Mouse (Mus musculus) MEL (cell line): ENCODE data around the gene Nabp2. TPM values are rescaled to one million over a fixed set of nuclear protein-coding genes. Genes with fewer than 3 reads are reported as not detected.
A peak's percentile ranks its signal among the peaks of the same experiment; 100 is the strongest.

Source experiments
- DNase-seq: peaks from one replicate; pipeline ENCODE4 v3.0.0; 2011; ENCODE audit warnings: low read depth, low spot score
- H3K27ac ChIP-seq: 2 replicates; pipeline ENCODE4 v1.5.1; 2012; ENCODE audit warnings: low read depth, mild to moderate bottlenecking, control low read depth, low read length, moderate library complexity; ENCODE audit not compliant: control insufficient read depth
- H3K27me3 ChIP-seq, 2 experiments: fragments of 150-350 bp in 1 of 2; sonication (generic) in 1 of 2; 2 replicates each; pipeline ENCODE4 v1.6.1; 2012; ENCODE audit warnings: low read length in 2 of 2, mild to moderate bottlenecking in 2 of 2, improper control_type of control experiment in 1 of 2, moderate library complexity in 1 of 2; ENCODE audit not compliant: insufficient read depth in 2 of 2, control insufficient read depth in 1 of 2
- H3K36me3 ChIP-seq, 2 experiments: 2 replicates each; pipeline ENCODE4 v1.6.1; 2012 to 2014; ENCODE audit warnings: low read length in 2 of 2, improper control_type of control experiment in 1 of 2, inconsistent platforms in 1 of 2, mild to moderate bottlenecking in 1 of 2; ENCODE audit not compliant: insufficient read depth in 2 of 2, control insufficient read depth in 1 of 2
- H3K4me1 ChIP-seq, 2 experiments: fragments of 150-350 bp in 1 of 2; sonication (generic) in 1 of 2; 2 replicates each; pipeline ENCODE4 v1.6.1; 2012; ENCODE audit warnings: low read length in 2 of 2, improper control_type of control experiment in 1 of 2, mild to moderate bottlenecking in 1 of 2; ENCODE audit not compliant: insufficient read depth in 2 of 2, control insufficient read depth in 1 of 2
- H3K4me3 ChIP-seq, 2 experiments: fragments of 150-350 bp in 1 of 2; sonication (generic) in 1 of 2; 2 replicates each; pipeline ENCODE4 v1.5.1; 2012; ENCODE audit warnings: low read depth in 2 of 2, low read length in 2 of 2, mild to moderate bottlenecking in 2 of 2, moderate library complexity in 2 of 2, control low read depth in 1 of 2, improper control_type of control experiment in 1 of 2; ENCODE audit not compliant: control insufficient read depth in 1 of 2, insufficient read depth in 1 of 2
- H3K79me2 ChIP-seq: 2 replicates; pipeline ENCODE4 v1.6.1; 2012; ENCODE audit warnings: mild to moderate bottlenecking, low read length, moderate library complexity; ENCODE audit not compliant: control insufficient read depth, poor library complexity, insufficient read depth
- H3K9ac ChIP-seq: 2 replicates; pipeline ENCODE4 v1.6.1; 2012; ENCODE audit warnings: low read depth, mild to moderate bottlenecking, control low read depth, low read length, moderate library complexity; ENCODE audit not compliant: control insufficient read depth, poor library complexity, severe bottlenecking
- H3K9me3 ChIP-seq: fragments of 150-350 bp; sonication (generic); replicated peaks from 2 replicates; pipeline ENCODE4 v1.6.1; 2012; ENCODE audit warnings: mild to moderate bottlenecking, low read length, improper control_type of control experiment, moderate library complexity; ENCODE audit not compliant: insufficient read depth
- BHLHE40 ChIP-seq: IDR thresholded peaks from 2 replicates; pipeline ENCODE4 v1.6.1; 2012; ENCODE audit warnings: low read depth, mild to moderate bottlenecking, inconsistent platforms, low read length, improper control_type of control experiment, borderline replicate concordance
- CHD1 ChIP-seq: IDR thresholded peaks from 2 replicates; pipeline ENCODE4 v1.6.1; 2012; ENCODE audit warnings: low read depth, mild to moderate bottlenecking, inconsistent platforms, low read length, improper control_type of control experiment
- CHD2 ChIP-seq: IDR thresholded peaks from 2 replicates; pipeline ENCODE4 v1.6.1; 2011; ENCODE audit warnings: low read length, improper control_type of control experiment
- E2F4 ChIP-seq: IDR thresholded peaks from 2 replicates; pipeline ENCODE4 v1.6.1; 2011; ENCODE audit warnings: low read depth, low read length, improper control_type of control experiment, borderline replicate concordance
- ELF1 ChIP-seq: IDR thresholded peaks from 2 replicates; pipeline ENCODE4 v1.6.1; 2014; ENCODE audit warnings: low read depth, mild to moderate bottlenecking, inconsistent platforms, low read length, improper control_type of control experiment, moderate library complexity
- EP300 ChIP-seq, 2 experiments: IDR thresholded peaks; 2 replicates each; pipeline ENCODE4 v1.6.1; 2011; ENCODE audit warnings: improper control_type of control experiment in 2 of 2, low read length in 2 of 2, low read depth in 1 of 2, mild to moderate bottlenecking in 1 of 2
- ETS1 ChIP-seq: IDR thresholded peaks from 2 replicates; pipeline ENCODE4 v1.6.1; 2012; ENCODE audit warnings: low read depth, mild to moderate bottlenecking, inconsistent platforms, low read length, improper control_type of control experiment, moderate library complexity
- GABPA ChIP-seq: IDR thresholded peaks from 2 replicates; pipeline ENCODE4 v1.6.1; 2012; ENCODE audit warnings: low read depth, mild to moderate bottlenecking, inconsistent platforms, low read length, improper control_type of control experiment, moderate library complexity
- GATA1 ChIP-seq: IDR thresholded peaks from 2 replicates; pipeline ENCODE4 v1.6.1; 2011; ENCODE audit warnings: low read depth, low read length, improper control_type of control experiment
- HCFC1 ChIP-seq: IDR thresholded peaks from 2 replicates; pipeline ENCODE4 v1.6.1; 2012; ENCODE audit warnings: low read depth, mild to moderate bottlenecking, inconsistent platforms, low read length, improper control_type of control experiment, moderate library complexity
- JUND ChIP-seq: IDR thresholded peaks from 2 replicates; pipeline ENCODE4 v1.6.1; 2011; ENCODE audit warnings: low read depth, mild to moderate bottlenecking, improper control_type of control experiment, low read length
- KAT2A ChIP-seq: conservative IDR thresholded peaks from 2 replicates; pipeline ENCODE4 v1.6.1; 2012; ENCODE audit warnings: low read depth, low read length, improper control_type of control experiment, inconsistent platforms
- MAX ChIP-seq: IDR thresholded peaks from 2 replicates; pipeline ENCODE4 v1.6.1; 2011; ENCODE audit warnings: low read length, improper control_type of control experiment
- MAZ ChIP-seq: IDR thresholded peaks from 2 replicates; pipeline ENCODE4 v1.6.1; 2012; ENCODE audit warnings: low read depth, mild to moderate bottlenecking, inconsistent platforms, low read length, improper control_type of control experiment
- MEF2A ChIP-seq: IDR thresholded peaks from 2 replicates; pipeline ENCODE4 v1.6.1; 2014; ENCODE audit warnings: low read depth, mild to moderate bottlenecking, inconsistent platforms, low read length, improper control_type of control experiment; ENCODE audit not compliant: poor library complexity, insufficient replicate concordance, severe bottlenecking; ENCODE audit errors: extremely low read depth
- MXI1 ChIP-seq: IDR thresholded peaks from 2 replicates; pipeline ENCODE4 v1.6.1; 2011; ENCODE audit warnings: mild to moderate bottlenecking, low read depth, low read length, improper control_type of control experiment
- MYB ChIP-seq: IDR thresholded peaks from 2 replicates; pipeline ENCODE4 v1.6.1; 2011; ENCODE audit warnings: mild to moderate bottlenecking, low read depth, low read length, improper control_type of control experiment
- MYC ChIP-seq: IDR thresholded peaks from 2 replicates; pipeline ENCODE4 v1.6.1; 2011; ENCODE audit warnings: low read depth, mild to moderate bottlenecking, low read length, improper control_type of control experiment, moderate library complexity
- NELFE ChIP-seq: IDR thresholded peaks from 2 replicates; pipeline ENCODE4 v1.6.1; 2011; ENCODE audit warnings: low read depth, low read length, improper control_type of control experiment
- NRF1 ChIP-seq: IDR thresholded peaks from 2 replicates; pipeline ENCODE4 v1.6.1; 2014; ENCODE audit warnings: low read depth, mild to moderate bottlenecking, inconsistent platforms, low read length, improper control_type of control experiment, moderate library complexity; ENCODE audit not compliant: poor library complexity, insufficient read depth, severe bottlenecking
- POLR2A ChIP-seq, 2 experiments: IDR thresholded peaks; 2 replicates each; pipeline ENCODE4 v1.6.1; 2011 to 2012; ENCODE audit warnings: low read length in 2 of 2, mild to moderate bottlenecking in 2 of 2, control low read depth in 1 of 2, improper control_type of control experiment in 1 of 2, low read depth in 1 of 2, moderate library complexity in 1 of 2; ENCODE audit not compliant: control insufficient read depth in 1 of 2, insufficient read depth in 1 of 2, poor library complexity in 1 of 2
- POLR2AphosphoS2 ChIP-seq: IDR thresholded peaks from 2 replicates; pipeline ENCODE4 v1.6.1; 2011; ENCODE audit warnings: low read length, improper control_type of control experiment
- POLR2AphosphoS5 ChIP-seq: IDR thresholded peaks from 2 replicates; pipeline ENCODE4 v1.6.1; 2012; ENCODE audit warnings: low read depth, borderline replicate concordance, mild to moderate bottlenecking, inconsistent platforms, low read length, moderate library complexity, mixed read lengths
- RAD21 ChIP-seq: IDR thresholded peaks from 2 replicates; pipeline ENCODE4 v1.6.1; 2011; ENCODE audit warnings: mild to moderate bottlenecking, low read depth, low read length, improper control_type of control experiment
- SIN3A ChIP-seq: IDR thresholded peaks from 2 replicates; pipeline ENCODE4 v1.6.1; 2012; ENCODE audit warnings: low read length, improper control_type of control experiment, inconsistent platforms
- TAL1 ChIP-seq: IDR thresholded peaks from 2 replicates; pipeline ENCODE4 v1.6.1; 2012; ENCODE audit warnings: mild to moderate bottlenecking, inconsistent platforms, low read length, moderate library complexity, mixed read lengths
- TCF12 ChIP-seq: IDR thresholded peaks from 2 replicates; pipeline ENCODE4 v1.6.1; 2014; ENCODE audit warnings: low read depth, mild to moderate bottlenecking, inconsistent platforms, low read length, improper control_type of control experiment, moderate library complexity
- UBTF ChIP-seq: IDR thresholded peaks from 2 replicates; pipeline ENCODE4 v1.6.1; 2012; ENCODE audit warnings: low read depth, mild to moderate bottlenecking, inconsistent platforms, low read length, improper control_type of control experiment, moderate library complexity, borderline replicate concordance; ENCODE audit not compliant: insufficient read depth
- USF1 ChIP-seq: IDR thresholded peaks from 2 replicates; pipeline ENCODE4 v1.6.1; 2014; ENCODE audit warnings: low read depth, mild to moderate bottlenecking, inconsistent platforms, low read length, improper control_type of control experiment, moderate library complexity
- USF2 ChIP-seq, 2 experiments: IDR thresholded peaks; 2 replicates each; pipeline ENCODE4 v1.6.1; 2011 to 2012; ENCODE audit warnings: improper control_type of control experiment in 2 of 2, low read length in 2 of 2, borderline replicate concordance in 1 of 2, inconsistent platforms in 1 of 2, low read depth in 1 of 2, mild to moderate bottlenecking in 1 of 2; ENCODE audit not compliant: insufficient read depth in 1 of 2
- ZC3H11A ChIP-seq: IDR thresholded peaks from 2 replicates; pipeline ENCODE4 v1.6.1; 2012; ENCODE audit warnings: low read depth, mild to moderate bottlenecking, inconsistent platforms, low read length, improper control_type of control experiment
- ZMIZ1 ChIP-seq: IDR thresholded peaks from 2 replicates; pipeline ENCODE4 v1.6.1; 2012; ENCODE audit warnings: low read depth, mild to moderate bottlenecking, inconsistent platforms, low read length, improper control_type of control experiment, moderate library complexity
- ZNF384 ChIP-seq: IDR thresholded peaks from 2 replicates; pipeline ENCODE4 v1.6.1; 2012; ENCODE audit warnings: low read depth, mild to moderate bottlenecking, inconsistent platforms, low read length, improper control_type of control experiment
- polyA plus RNA-seq, 2 experiments: library from polyadenylated mRNA; stranded (reverse) in 1 of 2; unstranded in 1 of 2; fragments of >175 nt in 1 of 2; fragments of >200 nt in 1 of 2; gene quantifications; 2 replicates each; pipeline versions ENCODE4 v1.2.1 to v1.2.4; 2012; ENCODE audit warnings: low replicate concordance in 2 of 2, low read depth in 1 of 2; ENCODE audit not compliant: insufficient read length in 2 of 2, insufficient read depth in 1 of 2, missing spikeins in 1 of 2
- total RNA-seq: library from RNA; depleted of rRNA; stranded (reverse); fragments of 300-350 nt; gene quantifications from 2 replicates; pipeline ENCODE4 v1.2.3, GENCODE M21; 2012

Nabp2 gene
- total and polyA plus RNA-seq, 3 experiments: 33.7 to 249 (median 166) TPM

DNA sequence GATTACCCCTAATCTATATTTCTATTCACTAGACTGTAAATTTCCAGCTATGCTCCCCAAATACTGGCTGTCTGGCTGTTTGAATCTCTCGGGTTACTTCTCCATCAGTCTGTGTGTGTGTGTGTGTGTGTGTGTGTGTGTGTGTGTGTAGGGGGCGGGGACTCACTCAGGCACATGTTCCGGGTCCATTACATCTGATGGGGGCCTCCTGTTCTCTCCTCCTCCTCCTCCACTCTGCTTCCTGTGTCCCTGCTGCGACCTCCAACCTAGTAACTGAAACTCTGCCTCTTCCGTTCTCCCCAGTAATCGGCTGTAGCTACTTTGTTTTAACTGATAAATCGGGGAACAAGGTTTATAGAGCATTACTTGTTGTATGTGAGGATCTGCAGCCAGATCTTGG, 13.3 kb upstream of the Nabp2 start:
- peaks cover 9 to 20% of the 10 kb centered on the region in 2 experiments for H3K36me3 ChIP-seq
- peaks cover 4 to 13% of the 10 kb centered on the region in 2 experiments for H3K4me1 ChIP-seq
- TF ChIP-seq ELF1: peak; percentile 77
- TF ChIP-seq TCF12: peak; percentile 34
- no peak; the same call in 1 of the 2 replicates for TF ChIP-seq KAT2A
- peak; percentile 28; the same call in 1 of the 2 replicates for TF ChIP-seq BHLHE40
- TF ChIP-seq POLR2A (IDR thresholded peaks at IDR 0.05; ENCODE audit: control insufficient read depth in 1 of 2, insufficient read depth in 1 of 2, low read depth in 1 of 2, low read length in 2 of 2, poor library complexity in 1 of 2): peak in 1 of 2 experiments; percentile 42; a peak in 1 of 4 replicates
- TF ChIP-seq USF1: peak; percentile 50
- peak; percentile 60; the same call in 1 of the 2 replicates for TF ChIP-seq MYB
- no peak for TF ChIP-seq JUND
- peak; percentile 48; the same call in 1 of the 2 replicates for TF ChIP-seq NELFE
- no peak for TF ChIP-seq NRF1
- TF ChIP-seq MXI1: peak; percentile 87
- no peak for TF ChIP-seq TAL1
- TF ChIP-seq MAX: peak; percentile 72
- TF ChIP-seq USF2 (IDR thresholded peaks at IDR 0.05; ENCODE audit: borderline replicate concordance in 1 of 2, insufficient read depth in 1 of 2, low read depth in 1 of 2, low read length in 2 of 2): no peak
- no peak for TF ChIP-seq POLR2AphosphoS5
- peak; percentile 42; the same call in 1 of the 2 replicates for TF ChIP-seq ZMIZ1
- 0 out of 2 replicates have a peak, but pooled peaks have one; percentile 55 for TF ChIP-seq POLR2AphosphoS2
- peak; percentile 81 for TF ChIP-seq SIN3A
- TF ChIP-seq RAD21: no peak
- TF ChIP-seq ZNF384: no peak
- no peak for TF ChIP-seq MEF2A
- no peak for TF ChIP-seq CHD1
- TF ChIP-seq GATA1: peak; percentile 16; the same call in 1 of the 2 replicates
- no peak for TF ChIP-seq UBTF
- peak; percentile 68; the same call in 1 of the 2 replicates for TF ChIP-seq MAZ
- peak; percentile 21 to 68; a peak in 3 of 4 replicates for TF ChIP-seq EP300 (IDR thresholded peaks at IDR 0.05; ENCODE audit: low read depth in 1 of 2, low read length in 2 of 2)
- TF ChIP-seq GABPA: no peak
- TF ChIP-seq CHD2: no peak
- no peak for TF ChIP-seq ZC3H11A
- peak; percentile 74 for TF ChIP-seq HCFC1
- TF ChIP-seq MYC: peak; percentile 94
- no peak for TF ChIP-seq E2F4
- TF ChIP-seq ETS1: peak; percentile 74
- TF ChIP-seq, all 39 proteins: peak for 18
- Histone ChIP-seq H3K27ac (peak overlapping the region; percentile 87), H3K4me3 (peak overlapping the region; percentile 17 to 25), H3K9me3 (no peaks in the 10 kb centered on the region), H3K27me3 (no peaks in the 10 kb centered on the region), H3K9ac (peak overlapping the region; percentile 53), H3K79me2 (no peaks in the 10 kb centered on the region)
- peak; percentile 86 for DNase-seq
